In genomic region chr10:80623457-80624191, GRCm38 (mm10) we compare ENCODE assay signal across 8 mouse cellular contexts. TPM values are rescaled to one million over a fixed set of nuclear protein-coding genes. Genes with fewer than 3 reads are reported as not detected.
DNase-seq lines count a peak whose midpoint lies in the region; ATAC-seq and TF ChIP-seq lines count a peak whose summit lies in the region.

No protein-coding gene starts in this region.

- H3K79me2 ChIP-seq in heart, adult 2 months (replicated peaks; ENCODE audit: control insufficient read depth, insufficient read depth, low read length): peaks cover 1% of the 10 kb centered on the region; the same call in 1 of the 2 replicates

- TF ChIP-seq CTCF in heart, adult 2 months (IDR thresholded peaks at IDR 0.05): peak; percentile 35
- TF ChIP-seq CTCF in intestine, postnatal 0 days (IDR thresholded peaks at IDR 0.05; ENCODE audit: low read depth): peak; percentile 26; the same call in 1 of the 2 replicates

- peak overlapping the region; percentile 76 for H3K9ac ChIP-seq in heart, adult 2 months (ENCODE audit: low read depth, low read length)
- peak overlapping the region; percentile 84 for H3K9ac ChIP-seq in intestine, postnatal 0 days (ENCODE audit: low read depth, low read length)
- peak overlapping the region; percentile 93 for H3K9ac ChIP-seq in liver, embryonic 16.5 days (ENCODE audit: low read depth, low read length)

- TF ChIP-seq POLR2A in heart, adult 2 months (IDR thresholded peaks at IDR 0.05; ENCODE audit: insufficient read depth, low read depth, low read length): peak; percentile 60

- peak overlapping the region; percentile 83 for H3K4me2 ChIP-seq in intestine, postnatal 0 days (replicated peaks; ENCODE audit: low read depth)
- H3K4me2 ChIP-seq in liver, embryonic 16.5 days (ENCODE audit: low read depth, low read length): peak overlapping the region; percentile 96

- no peaks in the 10 kb centered on the region for H3K27me3 ChIP-seq in heart, adult 2 months (ENCODE audit: control insufficient read depth, insufficient read depth, low read length)
- H3K27me3 ChIP-seq in intestine, postnatal 0 days (replicated peaks; ENCODE audit: control insufficient read depth, insufficient read depth, low read length): no peaks in the 10 kb centered on the region
- H3K27me3 ChIP-seq in liver, embryonic 16.5 days (ENCODE audit: control insufficient read depth, insufficient read depth, low read depth, low read length): no peaks in the 10 kb centered on the region

- peak overlapping the region; percentile 92 for H3K27ac ChIP-seq in heart, adult 2 months
- peak overlapping the region; percentile 92 for H3K27ac ChIP-seq in intestine, postnatal 0 days (ENCODE audit: low read depth, low read length)
- peak overlapping the region; percentile 90 for H3K27ac ChIP-seq in liver, embryonic 16.5 days (ENCODE audit: low read length)

- H3K9me3 ChIP-seq in intestine, postnatal 0 days (ENCODE audit: control insufficient read depth): no peaks in the 10 kb centered on the region
- H3K9me3 ChIP-seq in liver, embryonic 16.5 days (replicated peaks; ENCODE audit: control insufficient read depth, low read length): no peaks in the 10 kb centered on the region

- intact Hi-C loops in heart, adult 2 months (cut with DNase I): loop anchor here (2.0 kb wide), 2 partner anchors 31 to 47 kb away; partner anchors contain the start of gene Klf16

- 6% methylated on average over 15 of the region's 15 CpGs for WGBS in heart, adult 2 months
- WGBS in intestine, postnatal 0 days: 13% methylated on average over 15 of the region's 15 CpGs
- 11% methylated on average over 15 of the region's 15 CpGs for WGBS in liver, embryonic 16.5 days (ENCODE audit: insufficient replicate concordance)

- H3K4me1 ChIP-seq in heart, adult 2 months (ENCODE audit: control insufficient read depth, insufficient read depth, low read length): peaks cover 12% of the 10 kb centered on the region
- no peaks in the 10 kb centered on the region; the same call in 1 of the 2 replicates for H3K4me1 ChIP-seq in intestine, postnatal 0 days (replicated peaks; ENCODE audit: control insufficient read depth, insufficient read depth, low read length)
- peaks cover 49% of the 10 kb centered on the region for H3K4me1 ChIP-seq in liver, embryonic 16.5 days (ENCODE audit: control insufficient read depth, low read depth, low read length)

- no peak for ATAC-seq in intestine, postnatal 0 days
- ATAC-seq in liver, embryonic 16.5 days (ENCODE audit: low read depth): no peak

- peak overlapping the region; percentile 95 for H3K4me3 ChIP-seq in heart, adult 2 months
- peak overlapping the region; percentile 84 for H3K4me3 ChIP-seq in intestine, postnatal 0 days (ENCODE audit: low read depth, low read length)
- peak overlapping the region; percentile 86 for H3K4me3 ChIP-seq in liver, embryonic 16.5 days (ENCODE audit: low read depth, low read length)

- peak; percentile 32 to 55 for DNase-seq in urinary bladder, postnatal 36 days (ENCODE audit: low spot score in 2 of 2)
- DNase-seq in urinary bladder, postnatal 4 days (ENCODE audit: low spot score in 2 of 2): no peak
- DNase-seq in cerebellum, postnatal 36 days: peak; percentile 52 to 59
- DNase-seq in heart, adult 2 months: peak; percentile 77 to 84
- peak; percentile 65 for DNase-seq in neural tube, embryonic 10.5 days (ENCODE audit: extremely low spot score, low spot score)
- peak; percentile 88 for DNase-seq in thymus, postnatal 25 days

- TF ChIP-seq EP300 in heart, adult 2 months (IDR thresholded peaks at IDR 0.05; ENCODE audit: insufficient read depth, low read depth, low read length): no peak

- H3K36me3 ChIP-seq in heart, adult 2 months (ENCODE audit: control insufficient read depth, insufficient read depth, low read length): no peaks in the 10 kb centered on the region
- H3K36me3 ChIP-seq in intestine, postnatal 0 days (ENCODE audit: control insufficient read depth, insufficient read depth): no peaks in the 10 kb centered on the region
- H3K36me3 ChIP-seq in liver, embryonic 16.5 days (ENCODE audit: control insufficient read depth, insufficient read depth): no peaks in the 10 kb centered on the region

RNA-seq across cellular contexts. Expression of gene Csnk1g2, which starts 1.0 kb away (rescaled TPM):
- total RNA-seq in heart, adult 2 months (2021): 100 to 1,000 TPM; 117 to 130 TPM
- polyA plus RNA-seq in heart, adult 2 months (2012; rRNA removed): 125 and 130 TPM in 2 replicates
- polyA plus RNA-seq in intestine, postnatal 0 days (2015; fragmentation: Nextera tagmentation; extraction: Ambion mirVana): 97.5 and 99.2 TPM in 2 replicates
- 5.0 and 9.8 TPM in 2 replicates for polyA plus RNA-seq in liver, embryonic 16.5 days (2015; fragmentation: Nextera tagmentation; extraction: Ambion mirVana)

RNA-seq across cellular contexts. Expression of gene Gm49322, which starts 17.8 kb away (rescaled TPM):
- under 1 TPM; 0.34 to 0.39 TPM for total RNA-seq in heart, adult 2 months (2021)
- polyA plus RNA-seq in heart, adult 2 months (2012; rRNA removed): 0.62 and 2.0 TPM in 2 replicates
- polyA plus RNA-seq in intestine, postnatal 0 days (2015; fragmentation: Nextera tagmentation; extraction: Ambion mirVana): 2.3 and 2.6 TPM in 2 replicates
- 1.2 and 1.5 TPM in 2 replicates for polyA plus RNA-seq in liver, embryonic 16.5 days (2015; fragmentation: Nextera tagmentation; extraction: Ambion mirVana)

RNA-seq across cellular contexts. Expression of gene Adat3, which starts 20.9 kb away (rescaled TPM):
- 1 to 10 TPM in 1 of 2 experiments, under 1 TPM in 1; 0.60 to 1.1 TPM for total RNA-seq in heart, adult 2 months (2021)
- 1.0 and 2.5 TPM in 2 replicates for polyA plus RNA-seq in heart, adult 2 months (2012; rRNA removed)
- polyA plus RNA-seq in intestine, postnatal 0 days (2015; fragmentation: Nextera tagmentation; extraction: Ambion mirVana): 5.4 and 6.6 TPM in 2 replicates
- 3.2 and 3.7 TPM in 2 replicates for polyA plus RNA-seq in liver, embryonic 16.5 days (2015; fragmentation: Nextera tagmentation; extraction: Ambion mirVana)

RNA-seq across cellular contexts. Expression of gene Scamp4, which starts 21.0 kb away (rescaled TPM):
- total RNA-seq in heart, adult 2 months (2021): 10 to 100 TPM; 20.8 to 26.9 TPM
- polyA plus RNA-seq in heart, adult 2 months (2012; rRNA removed): 58.9 and 60.5 TPM in 2 replicates
- 86.5 and 88.5 TPM in 2 replicates for polyA plus RNA-seq in intestine, postnatal 0 days (2015; fragmentation: Nextera tagmentation; extraction: Ambion mirVana)
- 35.3 and 38.3 TPM in 2 replicates for polyA plus RNA-seq in liver, embryonic 16.5 days (2015; fragmentation: Nextera tagmentation; extraction: Ambion mirVana)

RNA-seq across cellular contexts. Expression of gene Btbd2, which starts 33.2 kb away (rescaled TPM):
- total RNA-seq in heart, adult 2 months (2021): 10 to 100 TPM; 43.7 to 44.2 TPM
- polyA plus RNA-seq in heart, adult 2 months (2012; rRNA removed): 57.3 and 60.1 TPM in 2 replicates
- polyA plus RNA-seq in intestine, postnatal 0 days (2015; fragmentation: Nextera tagmentation; extraction: Ambion mirVana): 21.5 and 23.5 TPM in 2 replicates
- 2.8 and 5.1 TPM in 2 replicates for polyA plus RNA-seq in liver, embryonic 16.5 days (2015; fragmentation: Nextera tagmentation; extraction: Ambion mirVana)

Comparison
In these comparisons a context has a peak if more than half of its experiments do, and no peak if none do; other contexts are left out.
1. DNase-seq: peak in urinary bladder, postnatal 36 days (2 of 2), cerebellum, postnatal 36 days (2 of 2), heart, adult 2 months (2 of 2), neural tube, embryonic 10.5 days (single experiment) and thymus, postnatal 25 days (single experiment); none in urinary bladder, postnatal 4 days (0 of 2).
2. Peak in every context shown above with its lines, with median percentiles within 50 percentile points of each other: H3K27ac ChIP-seq, H3K4me3 ChIP-seq and H3K9ac ChIP-seq.